Mouse (Mus musculus): ENCODE results near the gene Ctf1. TPM values are rescaled to one million over a fixed set of nuclear protein-coding genes. Genes with fewer than 3 reads are reported as not detected.

Ctf1 gene
- 4.1 TPM in 2 replicates for polyA plus RNA-seq (2015; fragmentation: Nextera tagmentation; extraction: Ambion mirVana)

DNA sequence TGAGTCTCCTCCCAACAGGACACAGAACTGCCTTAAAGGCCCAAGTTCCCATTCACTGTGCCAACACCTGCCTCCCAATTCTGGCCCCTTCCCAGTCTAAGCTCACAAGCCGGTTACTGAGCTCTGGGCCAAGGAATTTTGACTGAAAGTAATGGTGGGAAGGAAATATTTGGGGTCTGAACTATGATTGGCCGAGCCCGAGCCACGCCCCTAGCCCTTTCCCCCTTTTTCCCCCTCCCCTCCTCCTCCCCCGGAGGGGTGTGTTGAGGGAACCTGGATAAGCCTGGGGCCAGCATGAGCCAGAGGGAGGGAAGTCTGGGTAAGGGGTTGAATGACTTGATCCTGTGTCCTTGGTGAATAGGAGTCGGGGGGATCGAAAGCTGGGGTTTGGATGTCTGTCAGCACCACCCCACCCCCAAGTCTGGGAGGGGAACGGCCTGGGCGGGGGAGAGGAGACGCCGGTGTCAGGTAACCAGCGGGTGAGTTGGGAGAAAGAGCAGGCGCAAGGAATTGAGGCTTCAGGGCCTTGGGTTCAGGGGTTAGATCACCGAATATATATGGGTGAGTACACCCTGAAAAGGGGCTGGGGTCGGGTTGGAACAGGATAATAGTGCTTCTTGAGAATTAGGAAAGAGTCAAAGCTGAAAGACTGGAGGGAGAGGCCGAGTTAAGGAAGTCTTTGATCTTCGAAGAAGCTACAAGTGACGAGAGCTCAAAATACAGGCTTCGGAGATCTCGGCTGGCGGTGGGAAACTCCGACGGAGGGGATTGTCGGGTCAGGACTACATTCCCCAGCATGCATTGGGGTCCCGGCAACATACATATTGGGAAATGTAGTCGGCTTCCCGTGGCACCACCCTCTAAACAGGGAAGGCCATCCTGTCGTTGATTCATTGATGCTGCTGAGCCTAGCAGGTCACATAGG lies at the start of gene Ctf1:
Ctf1 (plus strand) TSS at position 276 of the 925 bp plus-strand sequence.
- no peaks in the 10 kb centered on the region for H3K36me3 ChIP-seq (ENCODE audit: control insufficient read depth, insufficient read depth)
- ATAC-seq = peak; percentile 31; the same call in 1 of the 2 replicates
- no peaks in the 10 kb centered on the region for H3K9me3 ChIP-seq (ENCODE audit: control insufficient read depth)
- H3K27me3 ChIP-seq (replicated peaks; ENCODE audit: control insufficient read depth, insufficient read depth, low read length) = no peaks in the 10 kb centered on the region
- no peak for TF ChIP-seq CTCF (IDR thresholded peaks at IDR 0.05; ENCODE audit: low read depth)
- peak within 1 kb of the TSS; percentile 35 for H3K4me3 ChIP-seq (ENCODE audit: low read depth, low read length)
- WGBS = 3% methylated on average over 28 of the region's 28 CpGs
- peak within 1 kb of the TSS; percentile 68 for H3K27ac ChIP-seq (ENCODE audit: low read depth, low read length)
- H3K4me2 ChIP-seq (replicated peaks; ENCODE audit: low read depth) = peak within 1 kb of the TSS; percentile 75
- peaks cover 13% of the 10 kb centered on the region for H3K4me1 ChIP-seq (replicated peaks; ENCODE audit: control insufficient read depth, insufficient read depth, low read length)
- peak within 1 kb of the TSS; percentile 37 for H3K9ac ChIP-seq (ENCODE audit: low read depth, low read length)

DNA sequence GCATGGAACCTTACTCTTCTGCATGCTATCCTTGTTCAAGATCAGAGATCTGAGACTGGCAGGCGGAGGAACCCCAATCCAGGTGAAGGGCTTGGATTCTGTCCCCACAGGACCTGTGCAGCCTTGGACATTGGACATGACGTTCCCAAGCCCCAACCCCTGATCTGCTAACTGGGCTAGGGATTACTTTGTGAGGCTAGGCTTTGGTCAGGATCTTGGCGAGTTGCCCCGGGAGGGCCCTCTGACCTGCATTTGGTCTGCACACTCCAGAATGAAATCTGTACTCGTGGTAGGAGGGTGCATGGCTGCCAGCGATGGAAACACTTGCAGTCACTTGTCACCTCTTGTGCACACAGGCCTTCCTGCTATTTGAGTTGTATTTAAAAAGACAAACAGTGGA lies 49.6 kb upstream of the Ctf1 start:
- Histone ChIP-seq H3K4me2 (replicated peaks; ENCODE audit: low read depth) (no peak overlapping the region), H3K27ac (ENCODE audit: low read depth, low read length) (no peak overlapping the region), H3K27me3 (replicated peaks; ENCODE audit: control insufficient read depth, insufficient read depth, low read length) (no peaks in the 10 kb centered on the region), H3K4me3 (ENCODE audit: low read depth, low read length) (no peak overlapping the region), H3K9me3 (ENCODE audit: control insufficient read depth) (no peaks in the 10 kb centered on the region), H3K4me1 (replicated peaks; ENCODE audit: control insufficient read depth, insufficient read depth, low read length) (peaks cover 6% of the 10 kb centered on the region; the same call in 1 of the 2 replicates), H3K9ac (ENCODE audit: low read depth, low read length) (no peak overlapping the region), H3K36me3 (ENCODE audit: control insufficient read depth, insufficient read depth) (peaks cover 6% of the 10 kb centered on the region; the same call in 1 of the 2 replicates)
- 84% methylated on average over 6 of the region's 6 CpGs for WGBS
- TF ChIP-seq CTCF (IDR thresholded peaks at IDR 0.05; ENCODE audit: low read depth) = no peak
- ATAC-seq = no peak

DNA sequence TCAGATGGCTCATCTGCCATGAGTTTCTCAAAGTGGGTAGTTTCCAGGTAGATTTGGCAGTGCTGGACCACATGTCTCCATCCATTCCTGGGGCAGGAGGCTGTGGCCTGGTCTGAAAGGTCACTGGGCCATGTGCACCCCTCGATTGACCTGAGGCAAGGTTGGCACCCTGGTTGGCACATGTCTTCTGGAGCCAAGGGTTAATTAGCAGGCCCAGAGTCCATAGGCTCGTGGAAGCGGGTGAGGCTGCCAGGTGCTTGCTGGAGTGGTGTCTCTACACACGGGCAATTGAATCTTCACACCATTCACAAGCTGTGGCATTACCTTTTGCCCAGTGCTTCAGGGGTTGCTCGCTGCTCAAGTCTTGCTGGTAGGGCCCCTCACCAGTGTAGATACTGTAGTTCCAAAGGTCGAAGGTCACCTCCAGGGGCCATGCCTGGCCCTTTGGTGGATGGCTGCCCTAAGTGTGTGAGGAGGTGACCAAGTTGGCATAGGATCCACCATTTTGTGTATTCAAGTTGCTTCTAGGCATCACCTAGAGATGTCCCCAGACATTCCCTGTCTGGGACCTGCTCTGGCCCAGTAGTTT lies 46.4 kb upstream of the Ctf1 start:
- Histone ChIP-seq H3K4me1 (replicated peaks; ENCODE audit: control insufficient read depth, insufficient read depth, low read length) (peaks cover 6% of the 10 kb centered on the region; the same call in 1 of the 2 replicates), H3K9ac (ENCODE audit: low read depth, low read length) (no peak overlapping the region), H3K27ac (ENCODE audit: low read depth, low read length) (0 out of 2 replicates have a peak overlapping the region, but pooled peaks have one; percentile 35), H3K9me3 (ENCODE audit: control insufficient read depth) (no peaks in the 10 kb centered on the region), H3K4me3 (ENCODE audit: low read depth, low read length) (no peak overlapping the region), H3K36me3 (ENCODE audit: control insufficient read depth, insufficient read depth) (peaks cover 6% of the 10 kb centered on the region; the same call in 1 of the 2 replicates), H3K27me3 (replicated peaks; ENCODE audit: control insufficient read depth, insufficient read depth, low read length) (no peaks in the 10 kb centered on the region), H3K4me2 (replicated peaks; ENCODE audit: low read depth) (no peak overlapping the region)
- 62% methylated on average over 6 of the region's 6 CpGs for WGBS
- no peak for TF ChIP-seq CTCF (IDR thresholded peaks at IDR 0.05; ENCODE audit: low read depth)
- ATAC-seq = peak; percentile 78

DNA sequence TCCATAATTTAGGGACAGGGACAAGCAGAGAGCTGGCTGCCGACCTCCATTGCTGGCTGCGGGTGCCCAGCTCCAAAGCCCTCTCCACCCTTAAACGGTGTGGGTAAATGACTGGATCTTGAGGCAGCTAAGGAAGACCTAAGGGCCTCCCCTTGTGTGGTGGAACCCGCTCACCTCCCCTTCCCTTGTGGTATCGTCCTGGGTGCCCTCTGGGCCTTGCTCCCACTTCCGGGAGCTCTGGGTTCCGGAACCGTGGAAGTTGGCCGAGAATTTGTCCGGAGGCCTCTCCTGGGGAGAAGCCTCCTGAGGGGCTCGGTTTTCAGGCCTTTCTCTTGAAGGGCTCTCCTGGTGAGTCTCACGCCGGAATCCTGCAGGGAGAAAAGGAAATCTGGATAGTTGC lies 45.9 kb upstream of the Ctf1 start:
- H3K4me3 ChIP-seq (ENCODE audit: low read depth, low read length) = no peak overlapping the region
- H3K4me1 ChIP-seq (replicated peaks; ENCODE audit: control insufficient read depth, insufficient read depth, low read length) = peaks cover 6% of the 10 kb centered on the region; the same call in 1 of the 2 replicates
- peaks cover 6% of the 10 kb centered on the region; the same call in 1 of the 2 replicates for H3K36me3 ChIP-seq (ENCODE audit: control insufficient read depth, insufficient read depth)
- H3K27me3 ChIP-seq (replicated peaks; ENCODE audit: control insufficient read depth, insufficient read depth, low read length) = no peaks in the 10 kb centered on the region
- 92% methylated on average over 13 of the region's 13 CpGs for WGBS
- no peaks in the 10 kb centered on the region for H3K9me3 ChIP-seq (ENCODE audit: control insufficient read depth)
- no peak for ATAC-seq
- no peak overlapping the region for H3K4me2 ChIP-seq (replicated peaks; ENCODE audit: low read depth)
- no peak for TF ChIP-seq CTCF (IDR thresholded peaks at IDR 0.05; ENCODE audit: low read depth)
- 0 out of 2 replicates have a peak overlapping the region, but pooled peaks have one; percentile 35 for H3K27ac ChIP-seq (ENCODE audit: low read depth, low read length)
- H3K9ac ChIP-seq (ENCODE audit: low read depth, low read length) = no peak overlapping the region

DNA sequence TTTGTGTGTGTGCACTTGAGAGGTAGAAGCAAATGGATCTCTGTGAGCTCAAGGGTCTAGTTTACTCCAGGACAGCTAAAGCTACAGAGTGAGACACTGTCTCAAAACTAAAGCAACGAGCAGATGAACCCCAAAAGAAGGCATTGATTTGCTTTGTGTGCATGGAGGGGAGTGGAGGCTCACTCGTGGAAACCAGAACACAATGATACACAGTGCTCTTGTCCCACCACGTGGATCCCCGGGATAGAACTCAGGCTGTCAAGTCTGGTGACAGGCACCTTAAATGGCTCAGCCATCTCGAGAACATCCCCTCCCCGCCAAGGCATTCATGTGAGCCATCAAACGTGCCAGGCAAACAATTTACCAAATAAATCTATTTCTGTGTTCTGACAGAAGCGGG lies 45.4 kb upstream of the Ctf1 start:
- no peak overlapping the region for H3K4me2 ChIP-seq (replicated peaks; ENCODE audit: low read depth)
- TF ChIP-seq CTCF (IDR thresholded peaks at IDR 0.05; ENCODE audit: low read depth) = no peak
- H3K27ac ChIP-seq (ENCODE audit: low read depth, low read length) = no peak overlapping the region
- H3K4me3 ChIP-seq (ENCODE audit: low read depth, low read length) = no peak overlapping the region
- WGBS = 78% methylated on average over 8 of the region's 8 CpGs
- H3K9me3 ChIP-seq (ENCODE audit: control insufficient read depth) = no peaks in the 10 kb centered on the region
- H3K36me3 ChIP-seq (ENCODE audit: control insufficient read depth, insufficient read depth) = peaks cover 6% of the 10 kb centered on the region; the same call in 1 of the 2 replicates
- H3K4me1 ChIP-seq (replicated peaks; ENCODE audit: control insufficient read depth, insufficient read depth, low read length) = peaks cover 8% of the 10 kb centered on the region; the same call in 1 of the 2 replicates
- ATAC-seq = no peak
- H3K9ac ChIP-seq (ENCODE audit: low read depth, low read length) = no peak overlapping the region
- no peaks in the 10 kb centered on the region for H3K27me3 ChIP-seq (replicated peaks; ENCODE audit: control insufficient read depth, insufficient read depth, low read length)

Data from intestine, postnatal 0 days (tissue).